Mouse (Mus musculus) heart, embryonic 11.5 days (tissue): ENCODE data around the gene Catspere2. TPM values are rescaled to one million over a fixed set of nuclear protein-coding genes. Genes with fewer than 3 reads are reported as not detected.
"Not testable (repeated sequence)": the region's sequence is repeated elsewhere in the genome, so short reads cannot be mapped to it uniquely, and the experiment has no call there.

Source experiments
- ATAC-seq: fragments of 200-750 bp; cut with Nextera tagmentation; replicated peaks from 2 replicates; pipeline ENCODE4 v1.8.0; 2017; ENCODE audit warnings: moderate library complexity; ENCODE audit not compliant: insufficient number of reproducible peaks, low FRiP score, low TSS enrichment
- H3K27ac ChIP-seq: fragments of 300-500 bp; sonication (generic); 2 replicates; pipeline ENCODE4 v1.5.1; 2014; ENCODE audit warnings: mild to moderate bottlenecking, low read depth, low read length
- H3K27me3 ChIP-seq: fragments of 300-500 bp; sonication (generic); 2 replicates; pipeline ENCODE4 v1.6.1; 2014; ENCODE audit warnings: mild to moderate bottlenecking, low read length, mixed read lengths; ENCODE audit not compliant: control insufficient read depth, insufficient read depth
- H3K36me3 ChIP-seq: fragments of 300-500 bp; sonication (generic); 2 replicates; pipeline ENCODE4 v1.6.1; 2014; ENCODE audit warnings: mild to moderate bottlenecking, low read length, moderate library complexity, mixed read lengths; ENCODE audit not compliant: control insufficient read depth, insufficient read depth
- H3K4me1 ChIP-seq: fragments of 300-500 bp; sonication (generic); 2 replicates; pipeline ENCODE4 v1.6.1; 2014; ENCODE audit warnings: low read length; ENCODE audit not compliant: control insufficient read depth, insufficient read depth
- H3K4me2 ChIP-seq: fragments of 300-500 bp; sonication (generic); 2 replicates; pipeline ENCODE4 v1.6.1; 2014; ENCODE audit warnings: mild to moderate bottlenecking, moderate library complexity
- H3K4me3 ChIP-seq: fragments of 300-500 bp; sonication (generic); 2 replicates; pipeline ENCODE4 v1.5.1; 2014; ENCODE audit warnings: low read depth, low read length
- H3K9ac ChIP-seq: fragments of 300-500 bp; sonication (generic); 2 replicates; pipeline ENCODE4 v1.6.1; 2014; ENCODE audit warnings: mild to moderate bottlenecking, low read depth, low read length, moderate library complexity
- H3K9me3 ChIP-seq: fragments of 300-500 bp; sonication (generic); replicated peaks from 2 replicates; pipeline ENCODE4 v1.6.1; 2016; ENCODE audit warnings: low read length; ENCODE audit not compliant: control insufficient read depth
- WGBS: fragments of 180-500 bp; shearing (Covaris S2); extraction: QIAGEN DNeasy Blood & Tissue Kit; methylation state at CpG from one replicate; pipeline ENCODE4 v1.1.7; 2014; ENCODE audit not compliant: insufficient replicate concordance; 5-methylcytosine and 5-hydroxymethylcytosine counted together
- polyA plus RNA-seq: library from polyadenylated mRNA; unstranded; fragments of >200 nt; fragmentation: Nextera tagmentation; extraction: Ambion mirVana; gene quantifications from 2 replicates; pipeline ENCODE4 v1.2.1, GENCODE M21; 2014

Catspere2 gene
- polyA plus RNA-seq, 1 experiment from 2014 or later: 0.14 TPM

DNA sequence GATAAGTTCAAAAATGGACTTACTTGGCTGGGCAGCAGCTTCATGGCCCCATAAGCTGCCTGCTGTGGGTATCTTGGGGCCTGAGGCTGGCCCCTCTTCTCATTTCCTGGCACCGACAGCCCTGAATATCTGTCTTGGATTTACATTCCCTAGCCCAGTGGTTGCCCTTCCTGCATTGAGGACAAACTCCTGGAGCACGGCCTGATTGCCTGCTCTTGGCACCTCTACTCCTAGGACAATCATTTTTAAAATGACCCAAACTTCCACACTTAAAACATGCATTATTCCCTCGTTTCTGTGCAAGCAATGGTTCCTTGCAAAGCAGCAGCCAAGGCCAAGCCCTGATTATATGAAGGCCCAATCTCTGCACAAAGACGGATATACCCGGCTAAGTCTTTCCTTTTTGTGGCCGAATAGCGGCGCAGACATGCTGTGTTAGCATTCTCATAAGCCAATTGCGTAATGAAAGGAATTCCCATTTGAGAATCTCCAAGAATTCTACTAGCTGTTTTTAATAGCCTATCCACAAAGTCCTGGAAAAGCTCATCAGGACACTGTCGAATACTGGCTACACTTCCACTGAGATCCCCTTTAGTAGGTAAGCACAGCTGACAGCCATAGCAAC lies 222.6 kb downstream of the Catspere2 start:
- 80% methylated on average over 10 of the region's 10 CpGs for WGBS
- H3K9me3 ChIP-seq: no peaks in the 10 kb centered on the region
- H3K9ac ChIP-seq: no peak overlapping the region
- ATAC-seq: no peak
- no peaks in the 10 kb centered on the region for H3K27me3 ChIP-seq
- H3K4me1 ChIP-seq: peaks cover 4% of the 10 kb centered on the region; the same call in 1 of the 2 replicates
- H3K27ac ChIP-seq: 0 out of 2 replicates have a peak overlapping the region, but pooled peaks have one; percentile 22
- no peak overlapping the region for H3K4me2 ChIP-seq
- no peaks in the 10 kb centered on the region for H3K36me3 ChIP-seq
- H3K4me3 ChIP-seq: no peak overlapping the region

DNA sequence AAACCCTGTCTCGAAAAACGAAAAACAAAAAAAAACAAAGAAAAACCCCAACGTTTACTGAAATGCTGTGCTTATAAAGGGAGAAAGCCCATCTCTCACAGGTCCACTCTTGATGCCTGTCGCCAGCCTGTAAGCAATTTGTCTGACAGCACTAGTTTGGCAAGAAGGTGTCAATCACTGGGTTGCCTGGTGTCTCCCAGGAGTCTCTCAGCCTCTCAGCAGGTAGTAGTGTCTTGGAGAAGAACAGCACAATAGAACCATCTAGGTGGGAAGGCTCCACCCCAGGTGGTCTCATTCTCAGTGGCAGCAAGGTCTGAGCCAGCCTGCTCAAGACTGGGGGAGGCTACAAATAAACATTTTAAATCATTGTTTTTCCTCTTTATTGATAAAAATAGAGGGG lies 224.6 kb downstream of the Catspere2 start:
- not testable (repeated sequence) for H3K36me3 ChIP-seq, H3K27ac ChIP-seq, H3K4me3 ChIP-seq, H3K9me3 ChIP-seq, H3K4me1 ChIP-seq, H3K27me3 ChIP-seq, H3K9ac ChIP-seq, H3K4me2 ChIP-seq, ATAC-seq
- WGBS: 79% methylated on average over 4 of the region's 4 CpGs

DNA sequence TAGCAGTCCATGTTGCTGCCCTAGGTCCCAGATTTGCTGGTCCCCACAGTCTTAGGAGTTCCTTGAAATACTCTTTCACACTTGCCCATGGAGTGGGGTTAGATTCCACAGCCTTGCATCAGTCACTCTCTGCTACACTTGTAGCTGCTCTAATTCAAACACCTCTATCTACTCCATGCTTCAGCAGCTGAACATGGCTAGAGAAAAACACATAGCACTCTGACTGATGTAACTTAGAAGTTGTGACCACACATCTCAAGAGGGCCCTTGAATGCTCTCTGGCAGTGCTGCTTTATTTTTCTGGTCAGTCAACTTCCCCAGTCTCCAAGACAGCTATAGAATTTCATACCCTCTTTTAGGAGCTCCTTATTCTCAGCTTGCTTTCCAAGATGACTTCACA lies 226.7 kb downstream of the Catspere2 start:
- Histone ChIP-seq H3K27ac (no peak overlapping the region), H3K9ac (no peak overlapping the region), H3K27me3 (no peaks in the 10 kb centered on the region), H3K36me3 (no peaks in the 10 kb centered on the region), H3K4me1 (peaks cover 4% of the 10 kb centered on the region; the same call in 1 of the 2 replicates), H3K4me2 (no peak overlapping the region), H3K9me3 (no peaks in the 10 kb centered on the region), H3K4me3 (no peak overlapping the region)
- ATAC-seq: no peak

DNA sequence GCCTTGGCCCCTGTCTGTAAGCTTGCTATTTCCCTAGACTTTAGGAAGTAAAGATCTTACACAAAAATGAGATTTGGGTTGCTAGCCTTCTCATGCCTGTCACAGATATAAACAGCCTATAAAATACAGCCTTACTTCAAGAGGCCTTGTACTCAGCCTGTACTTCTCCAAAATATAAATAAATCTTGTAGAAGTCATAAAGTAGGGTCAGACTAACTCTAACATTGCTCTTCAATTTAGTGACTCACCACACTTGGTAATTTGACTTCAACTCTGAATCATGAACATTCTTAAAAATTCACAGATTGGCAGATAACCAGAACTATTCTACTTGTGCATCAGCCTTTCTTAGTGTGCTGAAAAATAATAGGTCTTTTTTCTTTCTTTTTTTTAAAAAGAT lies 233.9 kb downstream of the Catspere2 start:
- H3K4me3 ChIP-seq: no peak overlapping the region
- no peak overlapping the region for H3K9ac ChIP-seq
- ATAC-seq: no peak
- H3K36me3 ChIP-seq: no peaks in the 10 kb centered on the region
- no peak overlapping the region for H3K27ac ChIP-seq
- no peaks in the 10 kb centered on the region for H3K27me3 ChIP-seq
- H3K4me2 ChIP-seq: no peak overlapping the region
- H3K4me1 ChIP-seq: 0 out of 2 replicates have a peak, but pooled peaks cover 2% of the 10 kb centered on the region
- H3K9me3 ChIP-seq: no peaks in the 10 kb centered on the region

DNA sequence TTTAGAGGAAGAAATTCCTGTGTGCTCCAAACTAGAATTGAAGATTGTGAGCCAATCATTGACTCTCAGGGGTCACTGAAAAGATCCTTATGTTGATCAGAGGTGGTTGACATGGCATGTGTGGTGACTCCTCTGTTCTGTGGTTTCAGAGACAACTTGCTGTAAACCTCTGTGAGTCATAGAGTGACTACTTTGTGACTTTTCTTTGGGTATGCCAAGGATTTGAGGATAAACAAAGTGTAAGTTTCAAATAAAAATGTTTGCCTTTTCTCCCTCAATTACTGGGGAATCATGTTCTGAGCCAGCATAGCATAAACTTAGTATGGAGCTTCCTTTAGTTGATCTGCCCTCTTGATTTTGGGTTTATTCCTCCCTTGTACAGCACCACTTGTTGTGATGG lies 235.1 kb downstream of the Catspere2 start:
- no peak overlapping the region for H3K4me2 ChIP-seq
- no peak overlapping the region for H3K4me3 ChIP-seq
- no peaks in the 10 kb centered on the region for H3K27me3 ChIP-seq
- no peak for ATAC-seq
- peak overlapping the region; percentile 10; the same call in 1 of the 2 replicates for H3K27ac ChIP-seq
- H3K36me3 ChIP-seq: no peaks in the 10 kb centered on the region
- no peak overlapping the region for H3K9ac ChIP-seq
- no peaks in the 10 kb centered on the region for H3K9me3 ChIP-seq
- H3K4me1 ChIP-seq: 0 out of 2 replicates have a peak, but pooled peaks cover 2% of the 10 kb centered on the region

DNA sequence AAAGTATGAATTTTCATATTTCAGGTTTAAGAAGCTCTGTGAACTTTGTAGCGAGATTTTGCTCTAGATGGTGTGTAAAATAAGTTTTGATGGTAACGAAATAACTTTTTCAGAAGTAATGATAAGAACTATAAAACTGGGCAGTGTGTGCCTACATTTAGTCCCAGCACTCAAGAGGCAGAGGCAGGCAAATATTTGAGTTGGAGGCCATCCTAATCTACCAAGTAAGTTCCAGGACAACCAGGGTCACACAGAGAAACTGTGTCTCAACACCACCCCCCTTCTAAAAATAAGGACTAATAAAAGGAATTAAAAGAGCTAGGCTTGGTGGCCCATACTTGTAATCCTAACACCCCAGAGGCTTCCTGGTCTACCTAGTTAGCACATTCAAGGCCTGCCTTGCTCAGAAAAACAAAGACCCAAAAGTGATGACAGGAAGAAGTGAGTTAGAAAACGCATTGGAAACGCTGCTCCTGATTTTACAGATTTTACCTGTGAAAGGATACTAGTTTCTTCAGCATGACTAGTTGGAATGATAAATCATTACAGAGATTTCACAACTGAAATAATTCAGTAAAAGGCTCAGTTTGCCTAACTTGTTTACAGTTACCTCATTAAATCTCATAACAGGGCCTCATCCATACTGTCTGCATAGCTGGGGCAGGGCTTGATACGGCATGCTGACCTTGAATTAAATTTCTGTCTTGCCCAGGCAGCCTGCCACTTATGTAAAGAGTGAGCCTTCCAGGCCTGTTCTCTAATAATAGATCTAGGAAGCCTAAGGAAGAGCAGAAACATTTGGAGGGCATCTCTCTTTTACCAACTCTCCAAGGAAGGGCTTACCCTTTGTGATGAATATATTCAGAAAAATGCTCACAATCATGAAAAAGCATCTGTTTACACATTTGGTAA lies 236.2 kb downstream of the Catspere2 start:
- no peak for ATAC-seq
- peak overlapping the region; percentile 39 for H3K4me2 ChIP-seq
- H3K36me3 ChIP-seq: no peaks in the 10 kb centered on the region
- H3K4me1 ChIP-seq: 0 out of 2 replicates have a peak, but pooled peaks cover 2% of the 10 kb centered on the region
- no peak overlapping the region for H3K9ac ChIP-seq
- H3K4me3 ChIP-seq: no peak overlapping the region
- whole genome bisulfite sequencing: 54% methylated on average over 5 of the region's 5 CpGs
- H3K27ac ChIP-seq: peak overlapping the region; percentile 86
- no peaks in the 10 kb centered on the region for H3K9me3 ChIP-seq
- no peaks in the 10 kb centered on the region for H3K27me3 ChIP-seq

Other genes starting within 250 kb of the Catspere2 start
- 36.1 and 36.4 TPM in 2 replicates for gene Adss, start 186.9 kb upstream of the Catspere2 start, polyA plus RNA-seq
- gene Desi2, start 204.0 kb downstream of the Catspere2 start, polyA plus RNA-seq: 22.0 and 22.3 TPM in 2 replicates